Mouse (Mus musculus): Measurements from ENCODE around the gene Kctd21.

DNA sequence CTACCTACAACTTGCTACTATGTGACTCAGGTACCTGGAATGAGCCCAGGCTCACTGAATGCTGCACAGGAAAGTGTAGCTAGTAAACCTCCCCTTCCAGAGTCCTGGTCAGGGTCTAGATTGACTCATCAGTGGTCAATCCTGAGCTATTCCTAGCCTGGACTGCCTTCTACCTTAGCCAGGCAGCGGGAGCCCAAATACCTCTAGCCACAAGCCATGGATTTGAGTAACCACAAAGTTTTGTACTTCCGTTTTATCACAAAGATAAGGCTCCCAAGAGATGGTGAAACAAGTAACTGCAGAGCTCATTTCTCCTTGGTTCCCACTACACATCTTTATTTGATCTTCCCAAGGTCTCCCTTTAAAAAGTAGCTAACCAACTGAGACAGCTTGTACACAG lies 31.2 kb upstream of the Kctd21 start:
- no peak for TF ChIP-seq POLR2A (IDR thresholded peaks at IDR 0.05; ENCODE audit: insufficient read depth, low read depth, low read length)
- no peak for TF ChIP-seq CTCF (IDR thresholded peaks at IDR 0.05)
- TF ChIP-seq EP300 (IDR thresholded peaks at IDR 0.05; ENCODE audit: insufficient read depth, low read depth, low read length) = no peak
